Mouse (Mus musculus): ENCODE results near the gene Cers6. TPM values are rescaled to one million over a fixed set of nuclear protein-coding genes. Genes with fewer than 3 reads are reported as not detected.

Cers6 gene
- polyA plus RNA-seq, 1 experiment from 2014 or later: 34.0 TPM

DNA sequence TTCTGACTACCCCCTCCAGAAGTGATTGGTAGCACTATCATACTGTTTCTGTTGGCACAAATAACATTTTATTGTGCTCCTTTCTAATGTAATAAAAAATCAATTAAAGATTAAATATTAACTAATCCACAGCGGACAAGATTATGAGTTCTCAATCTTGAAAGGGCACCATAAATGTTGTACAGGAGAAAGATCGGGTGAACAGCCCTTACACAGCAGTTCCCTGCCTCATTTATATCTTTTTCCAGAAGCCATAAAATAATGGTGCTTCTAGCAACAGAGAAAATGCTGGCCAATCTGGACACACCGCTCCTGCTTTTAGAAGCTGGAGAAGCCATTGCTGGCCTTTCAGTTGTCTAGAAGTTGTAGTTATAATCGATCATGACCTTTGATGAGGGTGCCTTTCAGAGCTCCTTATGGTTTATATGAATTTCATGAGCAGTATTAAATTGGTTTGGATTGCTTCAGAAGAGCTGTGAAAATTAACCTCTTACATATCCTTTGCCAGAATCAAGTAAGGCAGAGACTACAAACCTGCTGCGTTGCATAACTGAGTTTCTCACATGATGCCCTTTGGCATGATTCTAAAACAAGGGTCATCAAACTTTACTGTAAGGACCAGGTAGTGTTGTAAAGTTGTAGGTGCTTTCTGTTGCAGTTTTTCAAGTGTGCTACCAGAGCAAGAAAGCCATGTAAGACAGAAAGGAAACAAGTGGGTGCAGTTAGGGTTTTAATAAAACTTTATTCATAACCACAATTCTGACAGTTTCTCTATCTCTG is 200.9 kb downstream of the Cers6 start:
- no peaks in the 10 kb centered on the region for H3K27me3 ChIP-seq (ENCODE audit: control insufficient read depth, insufficient read depth, low read length)
- DNase-seq (ENCODE audit: low spot score, missing footprints) (no peak), ATAC-seq (ENCODE audit: low FRiP score) (no peak)
- H3K9ac ChIP-seq (ENCODE audit: low read length): no peak overlapping the region
- H3K36me3 ChIP-seq (ENCODE audit: control insufficient read depth, insufficient read depth, low read length): no peaks in the 10 kb centered on the region
- no peak overlapping the region for H3K4me2 ChIP-seq
- no peaks in the 10 kb centered on the region; the same call in 1 of the 2 replicates for H3K9me3 ChIP-seq (ENCODE audit: control insufficient read depth, low read length)
- H3K27ac ChIP-seq (ENCODE audit: low read depth, low read length): no peak overlapping the region
- H3K4me1 ChIP-seq (ENCODE audit: control insufficient read depth, insufficient read depth, low read length): no peaks in the 10 kb centered on the region
- WGBS: 93% methylated on average over 5 of the region's 5 CpGs
- H3K4me3 ChIP-seq (ENCODE audit: low read depth, low read length): no peak overlapping the region

DNA sequence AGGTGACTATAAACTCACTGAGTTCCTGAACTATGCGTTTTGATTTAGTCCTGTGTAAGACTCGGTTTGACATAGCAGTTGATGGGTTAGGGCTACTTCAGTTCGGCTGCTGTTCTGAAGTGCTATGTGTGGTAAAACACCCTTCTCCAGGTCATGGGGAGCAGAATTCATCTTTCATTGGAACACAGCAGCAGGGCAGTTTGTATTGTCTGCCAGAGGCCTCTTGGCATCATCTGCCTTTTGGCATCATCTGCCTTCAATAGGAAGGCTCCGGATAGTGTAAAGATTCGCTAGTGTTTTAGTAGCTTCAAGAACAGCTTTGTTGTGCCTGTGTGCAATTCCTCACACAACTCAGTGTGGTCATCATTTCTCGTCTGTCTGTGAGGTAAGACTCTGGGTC is 203.5 kb downstream of the Cers6 start:
- H3K9ac ChIP-seq (ENCODE audit: low read length): no peak overlapping the region
- WGBS: 94% methylated on average over 6 of the region's 6 CpGs
- no peak for ATAC-seq (ENCODE audit: low FRiP score)

GRCm38 (mm10) chr2:69071440-69072235 is 210.4 kb downstream of the Cers6 start:
- Histone ChIP-seq H3K4me1 (ENCODE audit: control insufficient read depth, insufficient read depth, low read length) (no peaks in the 10 kb centered on the region), H3K27me3 (ENCODE audit: control insufficient read depth, insufficient read depth, low read length) (no peaks in the 10 kb centered on the region), H3K9ac (ENCODE audit: low read length) (no peak overlapping the region), H3K27ac (ENCODE audit: low read depth, low read length) (no peak overlapping the region), H3K36me3 (ENCODE audit: control insufficient read depth, insufficient read depth, low read length) (no peaks in the 10 kb centered on the region), H3K9me3 (ENCODE audit: control insufficient read depth, low read length) (no peaks in the 10 kb centered on the region), H3K4me2 (no peak overlapping the region), H3K4me3 (ENCODE audit: low read depth, low read length) (no peak overlapping the region)
- DNase-seq (ENCODE audit: low spot score, missing footprints): peak; percentile 69
- 63% methylated on average over 7 of the region's 7 CpGs for WGBS
- no peak for ATAC-seq (ENCODE audit: low FRiP score)

More for the DNA sequence above, 203.5 kb downstream of the Cers6 start:
- no peak overlapping the region for H3K27ac ChIP-seq (ENCODE audit: low read depth, low read length)
- H3K36me3 ChIP-seq (ENCODE audit: control insufficient read depth, insufficient read depth, low read length): no peaks in the 10 kb centered on the region
- no peaks in the 10 kb centered on the region for H3K27me3 ChIP-seq (ENCODE audit: control insufficient read depth, insufficient read depth, low read length)
- no peak overlapping the region for H3K4me2 ChIP-seq
- no peak for DNase-seq (ENCODE audit: low spot score, missing footprints)
- no peak overlapping the region for H3K4me3 ChIP-seq (ENCODE audit: low read depth, low read length)
- H3K9me3 ChIP-seq (ENCODE audit: control insufficient read depth, low read length): no peaks in the 10 kb centered on the region; the same call in 1 of the 2 replicates
- H3K4me1 ChIP-seq (ENCODE audit: control insufficient read depth, insufficient read depth, low read length): no peaks in the 10 kb centered on the region

DNA sequence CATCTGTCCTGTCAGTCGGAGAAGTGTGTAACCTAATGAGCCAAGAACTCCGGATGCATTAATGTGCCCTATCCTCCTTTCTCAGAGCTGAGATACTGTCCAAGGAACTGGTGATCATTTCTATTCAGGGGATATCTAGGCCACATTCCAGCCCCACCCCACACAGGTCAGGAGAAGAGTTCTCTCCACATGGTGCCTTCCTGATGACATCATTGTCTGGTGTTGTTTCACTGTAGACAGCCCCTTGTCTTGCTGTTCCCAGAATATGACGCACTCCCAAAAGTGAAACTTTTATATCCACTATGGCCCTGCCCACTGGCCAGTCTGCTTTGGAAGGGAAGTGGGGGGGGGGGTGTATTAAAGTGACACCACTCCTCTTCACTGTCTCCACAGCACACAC is 215.9 kb downstream of the Cers6 start:
- no peaks in the 10 kb centered on the region for H3K36me3 ChIP-seq (ENCODE audit: control insufficient read depth, insufficient read depth, low read length)
- no peaks in the 10 kb centered on the region for H3K4me1 ChIP-seq (ENCODE audit: control insufficient read depth, insufficient read depth, low read length)
- H3K4me3 ChIP-seq (ENCODE audit: low read depth, low read length): no peak overlapping the region
- no peaks in the 10 kb centered on the region for H3K27me3 ChIP-seq (ENCODE audit: control insufficient read depth, insufficient read depth, low read length)
- WGBS: 88% methylated on average over 3 of the region's 3 CpGs
- no peaks in the 10 kb centered on the region for H3K9me3 ChIP-seq (ENCODE audit: control insufficient read depth, low read length)
- no peak overlapping the region for H3K9ac ChIP-seq (ENCODE audit: low read length)
- H3K27ac ChIP-seq (ENCODE audit: low read depth, low read length): no peak overlapping the region
- ATAC-seq (ENCODE audit: low FRiP score): no peak
- no peak overlapping the region for H3K4me2 ChIP-seq
- DNase-seq (ENCODE audit: low spot score, missing footprints): peak; percentile 54

DNA sequence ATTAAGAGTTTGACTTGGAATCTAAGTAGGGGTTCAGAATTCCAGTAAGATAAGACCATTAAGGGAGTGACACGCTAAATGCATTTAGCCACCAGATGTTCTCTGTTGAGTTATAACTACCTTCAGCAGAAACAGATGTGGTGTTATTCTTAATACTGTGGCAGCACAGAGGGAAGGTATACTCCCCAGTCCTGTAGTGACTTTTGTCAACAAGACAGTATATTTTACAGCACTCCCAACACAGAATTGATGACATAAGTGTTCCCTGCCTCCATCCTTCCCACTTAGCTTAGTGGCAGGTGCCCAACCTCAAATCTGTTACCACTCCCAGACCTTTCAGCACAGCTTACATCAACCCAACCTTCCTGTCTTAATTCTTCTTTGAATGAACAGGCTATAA is 219.5 kb downstream of the Cers6 start:
- Histone ChIP-seq H3K4me3 (ENCODE audit: low read depth, low read length) (no peak overlapping the region), H3K27me3 (ENCODE audit: control insufficient read depth, insufficient read depth, low read length) (no peaks in the 10 kb centered on the region), H3K9me3 (ENCODE audit: control insufficient read depth, low read length) (no peaks in the 10 kb centered on the region), H3K4me2 (no peak overlapping the region), H3K9ac (ENCODE audit: low read length) (no peak overlapping the region), H3K27ac (ENCODE audit: low read depth, low read length) (no peak overlapping the region), H3K4me1 (ENCODE audit: control insufficient read depth, insufficient read depth, low read length) (no peaks in the 10 kb centered on the region), H3K36me3 (ENCODE audit: control insufficient read depth, insufficient read depth, low read length) (no peaks in the 10 kb centered on the region)
- DNase-seq (ENCODE audit: low spot score, missing footprints) (no peak), ATAC-seq (ENCODE audit: low FRiP score) (no peak)
- WGBS: 94% methylated on average over 1 of the region's 1 CpGs

DNA sequence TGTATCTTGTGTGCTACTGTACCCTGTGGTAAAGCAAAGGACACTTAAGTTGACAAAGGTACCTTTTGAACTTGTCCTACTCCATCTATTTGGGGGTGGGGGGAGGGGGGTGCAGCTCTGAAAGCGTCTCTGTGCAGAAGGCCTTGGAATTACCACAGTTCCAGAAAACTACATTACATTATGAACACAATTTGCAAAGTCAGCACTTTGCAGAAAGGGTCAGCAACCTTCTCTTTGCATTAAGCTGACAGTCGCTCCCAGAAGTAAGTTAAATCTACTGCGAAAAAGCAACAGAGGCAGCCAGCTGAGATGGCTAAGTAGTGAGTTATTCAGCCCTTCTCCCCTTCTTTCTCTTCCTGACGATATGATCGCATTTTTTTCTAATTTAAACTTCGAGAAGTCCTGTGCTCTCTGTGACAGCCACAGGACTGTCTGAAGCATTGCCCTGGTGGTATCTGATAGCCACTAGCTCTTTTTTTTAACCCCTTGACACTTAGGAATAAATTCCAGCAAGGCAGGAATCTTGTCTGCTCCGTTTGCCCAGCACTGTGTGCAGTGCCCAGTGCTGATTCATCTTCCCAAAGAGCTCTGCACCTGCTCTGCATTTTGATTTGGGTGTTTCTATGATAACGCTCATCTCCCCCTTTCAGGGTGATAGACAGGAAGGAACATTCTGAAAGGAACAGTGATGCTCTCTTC is 221.4 kb downstream of the Cers6 start:
- DNase-seq (ENCODE audit: low spot score, missing footprints): peak; percentile 64
- no peaks in the 10 kb centered on the region for H3K27me3 ChIP-seq (ENCODE audit: control insufficient read depth, insufficient read depth, low read length)
- H3K36me3 ChIP-seq (ENCODE audit: control insufficient read depth, insufficient read depth, low read length): no peaks in the 10 kb centered on the region
- no peak overlapping the region for H3K4me2 ChIP-seq
- no peak overlapping the region for H3K27ac ChIP-seq (ENCODE audit: low read depth, low read length)
- ATAC-seq (ENCODE audit: low FRiP score): no peak
- no peaks in the 10 kb centered on the region for H3K9me3 ChIP-seq (ENCODE audit: control insufficient read depth, low read length)
- no peak overlapping the region for H3K9ac ChIP-seq (ENCODE audit: low read length)
- peaks cover 5% of the 10 kb centered on the region; the same call in 1 of the 2 replicates for H3K4me1 ChIP-seq (ENCODE audit: control insufficient read depth, insufficient read depth, low read length)
- H3K4me3 ChIP-seq (ENCODE audit: low read depth, low read length): no peak overlapping the region
- WGBS: 74% methylated on average over 8 of the region's 8 CpGs

DNA sequence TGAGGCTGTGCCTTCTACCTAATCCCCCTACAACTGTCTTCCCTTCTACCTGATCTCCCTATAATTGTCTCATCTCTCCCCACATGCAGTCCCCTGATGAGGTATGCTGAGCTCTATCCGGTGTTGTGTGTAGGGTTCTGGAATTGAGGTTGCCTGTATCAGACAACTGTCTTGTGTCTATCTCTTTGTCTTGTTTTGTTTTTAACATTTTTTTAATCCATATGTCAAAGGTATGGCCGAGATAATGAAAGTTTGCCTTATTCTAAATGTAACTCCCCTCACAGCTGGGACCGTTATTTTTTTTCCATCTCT is 221.9 kb downstream of the Cers6 start:
- Histone ChIP-seq H3K9me3 (ENCODE audit: control insufficient read depth, low read length) (no peaks in the 10 kb centered on the region), H3K27ac (ENCODE audit: low read depth, low read length) (no peak overlapping the region), H3K27me3 (ENCODE audit: control insufficient read depth, insufficient read depth, low read length) (no peaks in the 10 kb centered on the region), H3K4me3 (ENCODE audit: low read depth, low read length) (no peak overlapping the region), H3K4me2 (no peak overlapping the region), H3K9ac (ENCODE audit: low read length) (no peak overlapping the region), H3K36me3 (ENCODE audit: control insufficient read depth, insufficient read depth, low read length) (no peaks in the 10 kb centered on the region), H3K4me1 (ENCODE audit: control insufficient read depth, insufficient read depth, low read length) (peaks cover 6% of the 10 kb centered on the region; the same call in 1 of the 2 replicates)
- no peak for ATAC-seq (ENCODE audit: low FRiP score)
- 96% methylated on average over 3 of the region's 3 CpGs for WGBS
- DNase-seq (ENCODE audit: low spot score, missing footprints): no peak

- H3K27ac ChIP-seq (ENCODE audit: low read depth, low read length): no peak overlapping the region
- peaks cover 6% of the 10 kb centered on the region; the same call in 1 of the 2 replicates for H3K4me1 ChIP-seq (ENCODE audit: control insufficient read depth, insufficient read depth, low read length)
- ATAC-seq (ENCODE audit: low FRiP score) (no peak), DNase-seq (ENCODE audit: low spot score, missing footprints) (peak; percentile 44)
- H3K27me3 ChIP-seq (ENCODE audit: control insufficient read depth, insufficient read depth, low read length): no peaks in the 10 kb centered on the region
- no peak overlapping the region for H3K4me2 ChIP-seq
- no peak overlapping the region for H3K4me3 ChIP-seq (ENCODE audit: low read depth, low read length)
- H3K9me3 ChIP-seq (ENCODE audit: control insufficient read depth, low read length): no peaks in the 10 kb centered on the region
- 87% methylated on average over 6 of the region's 6 CpGs for WGBS
- no peaks in the 10 kb centered on the region for H3K36me3 ChIP-seq (ENCODE audit: control insufficient read depth, insufficient read depth, low read length)
- no peak overlapping the region for H3K9ac ChIP-seq (ENCODE audit: low read length)
These were observed 223.2 kb downstream of the Cers6 start for GRCm38 (mm10) chr2:69084416-69084815.
